Mouse (Mus musculus) CH12.LX (cell line): Measurements from ENCODE around the gene Tepp.

ENCODE experiments used
- CTCF ChIP-seq, 2 experiments: IDR thresholded peaks in 1 of 2; conservative IDR thresholded peaks in 1 of 2; 2 replicates each; pipeline ENCODE4 v1.5.1; 2011 to 2012; ENCODE audit warnings: low read depth in 2 of 2, low read length in 2 of 2, improper control_type of control experiment in 1 of 2, inconsistent platforms in 1 of 2, mild to moderate bottlenecking in 1 of 2, moderate library complexity in 1 of 2
- ELF1 ChIP-seq: IDR thresholded peaks from 2 replicates; pipeline ENCODE4 v1.6.1; 2014; ENCODE audit warnings: low read depth, mild to moderate bottlenecking, inconsistent platforms, low read length, improper control_type of control experiment
- EP300 ChIP-seq: IDR thresholded peaks from 2 replicates; pipeline ENCODE4 v1.6.1; 2011; ENCODE audit warnings: low read length, improper control_type of control experiment
- GABPA ChIP-seq: IDR thresholded peaks from 2 replicates; pipeline ENCODE4 v1.6.1; 2012; ENCODE audit warnings: low read depth, low read length, improper control_type of control experiment, inconsistent platforms; ENCODE audit not compliant: insufficient replicate concordance
- IRF4 ChIP-seq: IDR thresholded peaks from 2 replicates; pipeline ENCODE4 v1.6.1; 2014; ENCODE audit warnings: low read depth, mild to moderate bottlenecking, inconsistent platforms, low read length, improper control_type of control experiment
- JUND ChIP-seq: conservative IDR thresholded peaks from 2 replicates; pipeline ENCODE4 v1.6.1; 2011; ENCODE audit warnings: low read depth, low read length, improper control_type of control experiment
- KAT2A ChIP-seq: IDR thresholded peaks from 2 replicates; pipeline ENCODE4 v1.6.1; 2012; ENCODE audit warnings: low read length, improper control_type of control experiment, inconsistent platforms; ENCODE audit not compliant: insufficient replicate concordance
- MAX ChIP-seq: IDR thresholded peaks from 2 replicates; pipeline ENCODE4 v1.6.1; 2011; ENCODE audit warnings: low read length, improper control_type of control experiment
- MYC ChIP-seq: IDR thresholded peaks from 2 replicates; pipeline ENCODE4 v1.6.1; 2011; ENCODE audit warnings: low read depth, mild to moderate bottlenecking, improper control_type of control experiment, low read length
- NELFE ChIP-seq: IDR thresholded peaks from 2 replicates; pipeline ENCODE4 v1.6.1; 2011; ENCODE audit warnings: low read depth, low read length, improper control_type of control experiment
- POLR2A ChIP-seq: IDR thresholded peaks from 2 replicates; pipeline ENCODE4 v1.6.1; 2011; ENCODE audit warnings: low read depth, mild to moderate bottlenecking, improper control_type of control experiment, low read length

DNA sequence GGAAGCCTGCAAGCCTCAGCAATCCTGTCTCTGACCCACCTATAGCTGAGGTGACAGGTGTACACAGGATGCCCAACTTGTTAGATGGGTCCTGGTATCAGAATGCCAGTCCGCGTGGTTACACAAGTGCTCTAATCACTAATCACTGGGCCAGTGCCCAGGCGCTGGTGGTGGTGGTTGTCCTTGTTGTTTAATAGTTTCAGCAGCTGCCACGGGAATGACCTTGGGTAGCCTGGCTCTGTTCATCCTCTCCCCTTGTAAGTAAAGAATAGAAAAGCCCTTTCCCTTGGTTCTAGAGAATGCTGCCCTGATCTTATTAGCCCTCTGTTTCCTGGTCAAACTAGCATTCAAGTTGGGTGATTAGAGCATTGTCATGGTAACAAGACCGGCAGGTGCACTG is 31.4 kb downstream of the Tepp start:
- no peak for TF ChIP-seq MYC
- TF ChIP-seq EP300: no peak
- no peak for TF ChIP-seq CTCF (conservative IDR thresholded peaks at IDR 0.05 in 1 of 2, IDR thresholded peaks at IDR 0.05 in 1 of 2; ENCODE audit: low read depth in 2 of 2, low read length in 2 of 2)
- TF ChIP-seq JUND: no peak
- TF ChIP-seq POLR2A: no peak
- TF ChIP-seq GABPA: no peak
- no peak for TF ChIP-seq NELFE
- TF ChIP-seq ELF1: no peak
- no peak for TF ChIP-seq KAT2A
- TF ChIP-seq MAX: no peak
- no peak for TF ChIP-seq IRF4
